Mouse (Mus musculus) heart, embryonic 12.5 days (tissue): ENCODE measurements around the gene Luc7l3. TPM values are rescaled to one million over a fixed set of nuclear protein-coding genes. Genes with fewer than 3 reads are reported as not detected.
"Not testable (repeated sequence)": the region's sequence is repeated elsewhere in the genome, so short reads cannot be mapped to it uniquely, and the experiment has no call there.

Experiments
- ATAC-seq: fragments of 200-750 bp; cut with Nextera tagmentation; 2 replicates; pipeline ENCODE4 v1.8.0; 2017; ENCODE audit warnings: moderate TSS enrichment, moderate library complexity; ENCODE audit not compliant: insufficient number of reproducible peaks, low FRiP score
- H3K27ac ChIP-seq: fragments of 300-500 bp; sonication (generic); 2 replicates; pipeline ENCODE4 v1.5.1; 2016; ENCODE audit warnings: mild to moderate bottlenecking, moderate library complexity; ENCODE audit not compliant: poor library complexity, severe bottlenecking
- H3K27me3 ChIP-seq: fragments of 300-500 bp; sonication (generic); replicated peaks from 2 replicates; pipeline ENCODE4 v1.6.1; 2016; ENCODE audit warnings: mild to moderate bottlenecking, moderate library complexity
- H3K36me3 ChIP-seq: fragments of 300-500 bp; sonication (generic); 2 replicates; pipeline ENCODE4 v1.6.1; 2016; ENCODE audit warnings: mild to moderate bottlenecking, moderate library complexity
- H3K4me1 ChIP-seq: fragments of 300-500 bp; sonication (generic); replicated peaks from 2 replicates; pipeline ENCODE4 v1.6.1; 2016; ENCODE audit warnings: mild to moderate bottlenecking
- H3K4me2 ChIP-seq: fragments of 300-500 bp; sonication (generic); 2 replicates; pipeline ENCODE4 v1.6.1; 2016; ENCODE audit warnings: mild to moderate bottlenecking, moderate library complexity
- H3K4me3 ChIP-seq: fragments of 300-500 bp; sonication (generic); 2 replicates; pipeline ENCODE4 v1.5.1; 2016; ENCODE audit warnings: mild to moderate bottlenecking
- H3K9ac ChIP-seq: fragments of 300-500 bp; sonication (generic); 2 replicates; pipeline ENCODE4 v1.6.1; 2016; ENCODE audit warnings: mild to moderate bottlenecking, moderate library complexity
- H3K9me3 ChIP-seq: fragments of 300-500 bp; sonication (generic); replicated peaks from 2 replicates; pipeline ENCODE4 v1.6.1; 2016; ENCODE audit warnings: mild to moderate bottlenecking, moderate library complexity
- WGBS: fragments of 180-500 bp; shearing (Covaris S2); methylation state at CpG from one replicate; pipeline ENCODE4 v1.1.7; 2016; 5-methylcytosine and 5-hydroxymethylcytosine counted together
- polyA plus RNA-seq: library from polyadenylated mRNA; unstranded; fragments of >200 nt; fragmentation: Nextera tagmentation; extraction: Ambion mirVana; gene quantifications from 2 replicates; pipeline ENCODE4 v1.2.1, GENCODE M21; 2016

The Luc7l3 gene
- polyA plus RNA-seq, 1 experiment from 2014 or later, result 82.0 TPM

- H3K27me3 ChIP-seq, result no peaks in the 10 kb centered on the region
- H3K4me2 ChIP-seq, result no peak overlapping the region
- H3K4me1 ChIP-seq, result peaks cover 11% of the 10 kb centered on the region
- 86% methylated on average over 21 of the region's 21 CpGs for WGBS
- H3K9me3 ChIP-seq, result 0 out of 2 replicates have a peak, but pooled peaks cover 3% of the 10 kb centered on the region
- H3K27ac ChIP-seq, result no peak overlapping the region
- no peak overlapping the region for H3K4me3 ChIP-seq
- ATAC-seq, result no peak
- no peaks in the 10 kb centered on the region for H3K36me3 ChIP-seq
- H3K9ac ChIP-seq, result no peak overlapping the region
Observed at GRCm38 (mm10) chr11:94272960-94273927, 48.5 kb downstream of the Luc7l3 start.

- H3K4me3 ChIP-seq, result no peak overlapping the region
- no peaks in the 10 kb centered on the region for H3K9me3 ChIP-seq
- H3K36me3 ChIP-seq, result no peaks in the 10 kb centered on the region
- no peak overlapping the region for H3K27ac ChIP-seq
- H3K4me1 ChIP-seq, result peaks cover 11% of the 10 kb centered on the region
- H3K27me3 ChIP-seq, result no peaks in the 10 kb centered on the region
- no peak overlapping the region for H3K4me2 ChIP-seq
- no peak for ATAC-seq
- WGBS, result 84% methylated on average over 2 of the region's 2 CpGs
- no peak overlapping the region for H3K9ac ChIP-seq
Observed at GRCm38 (mm10) chr11:94271015-94271414, 50.8 kb downstream of the Luc7l3 start.

- 85% methylated on average over 7 of the region's 7 CpGs for WGBS
Observed at GRCm38 (mm10) chr11:94269906-94270305, 51.9 kb downstream of the Luc7l3 start.

GRCm38 (mm10) chr11:94268761-94269160 lies 53.0 kb downstream of the Luc7l3 start:
- Histone ChIP-seq H3K36me3 (no peaks in the 10 kb centered on the region), H3K27me3 (no peaks in the 10 kb centered on the region), H3K4me2 (no peak overlapping the region), H3K27ac (no peak overlapping the region), H3K4me3 (no peak overlapping the region), H3K4me1 (peaks cover 5% of the 10 kb centered on the region), H3K9me3 (no peaks in the 10 kb centered on the region), H3K9ac (no peak overlapping the region)
- ATAC-seq, result no peak

More at GRCm38 (mm10) chr11:94269906-94270305, 51.9 kb downstream of the Luc7l3 start:
- no peak for ATAC-seq
- Histone ChIP-seq H3K4me2 (no peak overlapping the region), H3K4me1 (peaks cover 13% of the 10 kb centered on the region), H3K36me3 (no peaks in the 10 kb centered on the region), H3K9me3 (no peaks in the 10 kb centered on the region), H3K4me3 (no peak overlapping the region), H3K27me3 (no peaks in the 10 kb centered on the region), H3K9ac (no peak overlapping the region), H3K27ac (no peak overlapping the region)

- H3K4me1 ChIP-seq, H3K36me3 ChIP-seq, H3K9ac ChIP-seq, H3K4me2 ChIP-seq, H3K4me3 ChIP-seq, H3K9me3 ChIP-seq, ATAC-seq, H3K27me3 ChIP-seq, H3K27ac ChIP-seq: not testable (repeated sequence)
- 57% methylated on average over 3 of the region's 3 CpGs for WGBS
Observed at GRCm38 (mm10) chr11:94266155-94266554, 55.6 kb downstream of the Luc7l3 start.

- peak; percentile 77 for ATAC-seq
- Histone ChIP-seq H3K4me3 (peak overlapping the region; percentile 47), H3K27me3 (no peaks in the 10 kb centered on the region), H3K4me1 (peaks cover 5% of the 10 kb centered on the region; the same call in 1 of the 2 replicates), H3K9ac (no peak overlapping the region), H3K27ac (peak overlapping the region; percentile 26), H3K36me3 (no peaks in the 10 kb centered on the region), H3K4me2 (peak overlapping the region; percentile 74), H3K9me3 (no peaks in the 10 kb centered on the region)
- under 1% methylated on average over 18 of the region's 18 CpGs for WGBS
Observed at GRCm38 (mm10) chr11:94265134-94265785, 56.5 kb downstream of the Luc7l3 start.

GRCm38 (mm10) chr11:94261585-94262370 lies 60.0 kb downstream of the Luc7l3 start:
- 63% methylated on average over 6 of the region's 6 CpGs for WGBS
- H3K4me1 ChIP-seq, result peaks cover 9% of the 10 kb centered on the region; the same call in 1 of the 2 replicates
- no peak overlapping the region for H3K9ac ChIP-seq
- H3K9me3 ChIP-seq, result peaks cover 6% of the 10 kb centered on the region; the same call in 1 of the 2 replicates
- H3K27me3 ChIP-seq, result no peaks in the 10 kb centered on the region
- H3K27ac ChIP-seq, result no peak overlapping the region
- H3K36me3 ChIP-seq, result no peaks in the 10 kb centered on the region
- no peak for ATAC-seq
- H3K4me2 ChIP-seq, result no peak overlapping the region
- H3K4me3 ChIP-seq, result no peak overlapping the region

GRCm38 (mm10) chr11:94259814-94260213 lies 62.0 kb downstream of the Luc7l3 start:
- no peak overlapping the region; the same call in 1 of the 2 replicates for H3K27ac ChIP-seq
- peaks cover 6% of the 10 kb centered on the region; the same call in 1 of the 2 replicates for H3K4me1 ChIP-seq
- no peak for ATAC-seq
- H3K4me2 ChIP-seq, result no peak overlapping the region
- no peaks in the 10 kb centered on the region for H3K27me3 ChIP-seq
- H3K9me3 ChIP-seq, result peaks cover 6% of the 10 kb centered on the region; the same call in 1 of the 2 replicates
- H3K36me3 ChIP-seq, result no peaks in the 10 kb centered on the region
- WGBS, result 79% methylated on average over 4 of the region's 4 CpGs
- H3K9ac ChIP-seq, result no peak overlapping the region
- no peak overlapping the region for H3K4me3 ChIP-seq

- no peak for ATAC-seq
Observed at GRCm38 (mm10) chr11:94257987-94258386, 63.8 kb downstream of the Luc7l3 start.

GRCm38 (mm10) chr11:94255733-94256132 lies 66.1 kb downstream of the Luc7l3 start:
- WGBS, result 66% methylated on average over 5 of the region's 5 CpGs
- H3K9me3 ChIP-seq, result peaks cover 6% of the 10 kb centered on the region; the same call in 1 of the 2 replicates
- no peak overlapping the region for H3K27ac ChIP-seq
- H3K4me3 ChIP-seq, result no peak overlapping the region
- no peaks in the 10 kb centered on the region for H3K27me3 ChIP-seq
- 0 out of 2 replicates have a peak, but pooled peaks cover 4% of the 10 kb centered on the region for H3K4me1 ChIP-seq
- no peak overlapping the region for H3K9ac ChIP-seq
- no peaks in the 10 kb centered on the region for H3K36me3 ChIP-seq
- no peak overlapping the region for H3K4me2 ChIP-seq
- ATAC-seq, result no peak

More at GRCm38 (mm10) chr11:94257987-94258386, 63.8 kb downstream of the Luc7l3 start:
- no peak overlapping the region for H3K27ac ChIP-seq
- 64% methylated on average over 14 of the region's 14 CpGs for WGBS
- H3K4me1 ChIP-seq, result 0 out of 2 replicates have a peak, but pooled peaks cover 4% of the 10 kb centered on the region
- H3K4me3 ChIP-seq, result no peak overlapping the region
- H3K9ac ChIP-seq, result no peak overlapping the region
- H3K4me2 ChIP-seq, result no peak overlapping the region
- no peaks in the 10 kb centered on the region for H3K27me3 ChIP-seq
- H3K9me3 ChIP-seq, result peaks cover 6% of the 10 kb centered on the region; the same call in 1 of the 2 replicates
- H3K36me3 ChIP-seq, result no peaks in the 10 kb centered on the region
